Mouse (Mus musculus) stomach, embryonic 14.5 days (tissue): ENCODE measurements at regions not wholly inside any gene's neighbourhood (a gene's known extent, or its start where the extent isn't known, plus 50 kb on each side); places are given as distances from the start of the nearest gene placed in this dataset.

ENCODE experiments used
- ATAC-seq: fragments of 200-750 bp; cut with Nextera tagmentation; 2 replicates; pipeline ENCODE4 v1.8.0; 2017; ENCODE audit warnings: low read depth, moderate TSS enrichment; ENCODE audit not compliant: insufficient number of reproducible peaks, insufficient read depth, low FRiP score
- H3K27ac ChIP-seq: fragments of 300-500 bp; sonication (generic); 2 replicates; pipeline ENCODE4 v1.5.1; 2014; ENCODE audit warnings: mild to moderate bottlenecking, low read length, moderate library complexity, mixed read lengths
- H3K27me3 ChIP-seq: fragments of 300-500 bp; sonication (generic); 2 replicates; pipeline ENCODE4 v1.6.1; 2014; ENCODE audit warnings: low read length, control low read depth, mixed read lengths; ENCODE audit not compliant: control insufficient read depth, insufficient read depth
- H3K36me3 ChIP-seq: fragments of 300-500 bp; sonication (generic); 2 replicates; pipeline ENCODE4 v1.6.1; 2014; ENCODE audit warnings: mild to moderate bottlenecking, control low read depth, low read length, moderate library complexity, mixed read lengths; ENCODE audit not compliant: control insufficient read depth, insufficient read depth
- H3K4me1 ChIP-seq: fragments of 300-500 bp; sonication (generic); 2 replicates; pipeline ENCODE4 v1.6.1; 2014; ENCODE audit warnings: low read length, control low read depth, mixed read lengths; ENCODE audit not compliant: control insufficient read depth, insufficient read depth
- H3K4me2 ChIP-seq: fragments of 300-500 bp; sonication (generic); replicated peaks from 2 replicates; pipeline ENCODE4 v1.6.1; 2014; ENCODE audit warnings: low read depth, low read length, control low read depth
- H3K4me3 ChIP-seq: fragments of 300-500 bp; sonication (generic); 2 replicates; pipeline ENCODE4 v1.5.1; 2014; ENCODE audit warnings: low read depth, low read length, control low read depth
- H3K9ac ChIP-seq: fragments of 300-500 bp; sonication (generic); replicated peaks from 2 replicates; pipeline ENCODE4 v1.6.1; 2014; ENCODE audit warnings: low read depth, mild to moderate bottlenecking, control low read depth, low read length, moderate library complexity, mixed read lengths
- H3K9me3 ChIP-seq: fragments of 300-500 bp; sonication (generic); 2 replicates; pipeline ENCODE4 v1.6.1; 2016; ENCODE audit warnings: low read depth, low read length, control low read depth; ENCODE audit not compliant: control insufficient read depth
- WGBS: fragments of 180-500 bp; shearing (Covaris S2); extraction: QIAGEN DNeasy Blood & Tissue Kit; methylation state at CpG from one replicate; pipeline ENCODE4 v1.1.7; 2014; 5-methylcytosine and 5-hydroxymethylcytosine counted together

DNA sequence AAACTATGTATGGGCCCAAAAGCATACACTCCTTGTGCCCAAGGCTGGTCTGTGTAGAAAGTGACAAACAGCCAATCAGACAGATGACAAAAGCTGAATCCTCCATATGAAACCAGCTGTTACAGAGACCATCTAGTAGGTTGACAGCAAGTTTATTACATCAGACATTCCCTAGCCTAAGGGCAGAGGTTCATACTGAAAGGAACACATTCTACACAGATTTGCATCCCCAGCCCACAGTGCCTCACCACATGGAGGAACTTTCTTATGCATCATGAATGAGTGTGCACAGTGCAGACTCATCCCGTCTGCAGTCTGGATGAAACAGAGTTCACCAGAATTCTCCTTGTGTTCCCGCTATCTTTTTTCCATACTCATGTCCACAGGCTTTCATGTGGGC lies 423.3 kb downstream of the Rapgef2 start:
- Histone ChIP-seq H3K27me3 (no peaks in the 10 kb centered on the region), H3K9ac (no peak overlapping the region), H3K4me1 (no peaks in the 10 kb centered on the region), H3K27ac (no peak overlapping the region), H3K9me3 (no peaks in the 10 kb centered on the region), H3K36me3 (no peaks in the 10 kb centered on the region), H3K4me2 (no peak overlapping the region), H3K4me3 (no peak overlapping the region)
- ATAC-seq: no peak
- WGBS: 88% methylated on average over 2 of the region's 2 CpGs

DNA sequence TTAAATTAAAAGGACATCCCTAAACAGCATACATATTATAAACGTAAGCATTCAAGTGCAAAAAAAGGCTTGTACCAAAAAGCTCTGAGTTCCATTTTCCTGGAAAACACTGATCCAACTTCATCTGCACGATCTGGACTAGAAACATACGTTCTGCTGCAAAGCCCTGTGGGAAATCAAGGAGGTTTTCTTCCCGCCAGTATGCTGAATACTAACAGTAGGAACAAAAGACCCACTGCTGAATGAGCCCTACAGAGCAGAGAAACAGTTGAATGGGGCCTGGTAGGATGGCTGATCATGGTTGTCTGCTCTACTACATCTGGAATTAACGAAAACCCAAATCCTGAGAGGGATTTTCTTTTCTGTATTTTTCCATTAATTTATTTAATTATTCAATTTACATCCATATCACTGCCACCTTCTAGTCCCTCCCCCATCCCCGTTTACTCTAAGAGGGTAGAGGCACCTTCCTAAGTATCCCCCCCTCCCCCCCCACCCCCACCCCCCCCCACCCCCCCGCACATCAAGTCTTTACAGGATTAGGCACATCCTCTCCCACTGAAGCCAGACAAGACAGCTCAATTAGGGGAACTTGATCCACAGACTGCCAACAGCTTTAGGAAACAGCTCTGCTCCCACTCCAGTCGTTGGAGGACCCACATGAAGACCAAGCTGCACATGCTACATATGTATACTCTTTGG lies 439.5 kb downstream of the Rapgef2 start:
- no peaks in the 10 kb centered on the region for H3K36me3 ChIP-seq
- ATAC-seq: no peak
- no peak overlapping the region for H3K27ac ChIP-seq
- no peak overlapping the region for H3K4me2 ChIP-seq
- WGBS: 75% methylated on average over 8 of the region's 8 CpGs
- H3K4me1 ChIP-seq: no peaks in the 10 kb centered on the region
- H3K27me3 ChIP-seq: no peaks in the 10 kb centered on the region
- H3K9ac ChIP-seq: no peak overlapping the region
- no peak overlapping the region for H3K4me3 ChIP-seq
- H3K9me3 ChIP-seq: no peaks in the 10 kb centered on the region

DNA sequence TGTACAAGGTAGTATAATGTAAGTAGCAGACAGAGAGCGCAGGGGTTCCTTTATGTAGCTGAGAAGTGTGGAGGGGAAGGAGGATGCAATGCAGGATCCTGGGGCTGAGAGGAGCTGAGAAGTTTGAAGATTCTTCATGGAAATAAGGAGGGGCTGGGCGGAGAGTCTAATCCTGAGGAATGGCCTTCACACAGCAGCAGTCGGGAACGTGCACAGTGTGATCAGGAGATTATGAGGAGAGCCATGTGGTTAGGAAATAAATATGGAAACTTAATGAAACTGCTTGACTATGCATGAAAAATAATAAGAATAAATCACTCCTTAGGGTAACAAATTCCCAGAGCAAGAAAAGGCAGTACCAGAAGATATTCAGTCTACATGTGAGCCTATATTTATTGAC lies 445.1 kb downstream of the Rapgef2 start:
- Histone ChIP-seq H3K4me2 (no peak overlapping the region), H3K27me3 (no peaks in the 10 kb centered on the region), H3K9ac (no peak overlapping the region), H3K4me1 (no peaks in the 10 kb centered on the region), H3K27ac (no peak overlapping the region), H3K9me3 (no peaks in the 10 kb centered on the region), H3K4me3 (no peak overlapping the region), H3K36me3 (no peaks in the 10 kb centered on the region)
- WGBS: 62% methylated on average over 4 of the region's 4 CpGs
- no peak for ATAC-seq

DNA sequence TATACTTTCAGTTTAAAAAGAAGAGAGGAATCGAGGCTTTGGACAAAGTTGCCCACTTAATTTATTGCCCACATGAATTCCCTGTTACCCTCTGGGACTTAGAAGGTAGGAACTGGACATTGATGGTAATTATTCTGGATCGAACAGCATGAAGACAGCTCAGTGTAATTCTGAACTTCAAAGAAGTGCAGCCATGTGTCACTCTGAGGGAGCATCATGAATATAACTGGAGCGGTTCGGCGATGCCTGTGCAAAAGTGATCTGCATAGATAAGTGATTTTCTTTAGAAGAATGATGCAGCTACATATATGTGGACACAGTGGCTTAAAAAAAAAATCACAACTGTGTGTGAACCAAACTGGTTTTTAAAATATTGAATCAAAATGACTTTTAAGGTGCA lies 449.5 kb downstream of the Rapgef2 start:
- no peak overlapping the region for H3K4me2 ChIP-seq
- 83% methylated on average over 5 of the region's 5 CpGs for WGBS
- H3K4me3 ChIP-seq: no peak overlapping the region
- H3K4me1 ChIP-seq: no peaks in the 10 kb centered on the region
- no peak overlapping the region for H3K27ac ChIP-seq
- ATAC-seq: no peak
- no peak overlapping the region for H3K9ac ChIP-seq
- no peaks in the 10 kb centered on the region for H3K9me3 ChIP-seq
- no peaks in the 10 kb centered on the region for H3K27me3 ChIP-seq
- no peaks in the 10 kb centered on the region for H3K36me3 ChIP-seq

DNA sequence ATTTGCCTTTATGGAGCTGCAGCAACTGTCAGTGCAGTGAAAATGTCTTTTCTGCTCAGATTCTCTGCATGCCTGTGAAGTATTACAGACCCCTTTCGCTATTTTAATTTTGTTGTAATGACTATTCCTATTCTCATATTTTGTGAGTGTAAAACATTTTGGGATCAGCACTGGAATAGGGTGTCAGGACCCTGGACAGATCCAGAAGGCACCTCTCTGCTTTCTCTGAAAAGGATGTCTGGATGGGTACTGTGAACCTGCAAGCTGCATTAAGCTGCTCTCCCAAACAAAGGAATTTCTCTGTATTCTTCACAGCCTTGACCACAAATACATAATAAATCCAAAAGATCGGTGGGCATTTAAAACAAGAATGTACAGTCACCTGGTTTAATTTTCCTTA lies 460.8 kb downstream of the Rapgef2 start:
- no peak for ATAC-seq
- H3K9ac ChIP-seq: no peak overlapping the region
- H3K4me1 ChIP-seq: no peaks in the 10 kb centered on the region
- H3K4me2 ChIP-seq: no peak overlapping the region
- H3K4me3 ChIP-seq: no peak overlapping the region
- H3K9me3 ChIP-seq: no peaks in the 10 kb centered on the region
- H3K27me3 ChIP-seq: no peaks in the 10 kb centered on the region
- WGBS: 57% methylated on average over 2 of the region's 2 CpGs
- no peaks in the 10 kb centered on the region for H3K36me3 ChIP-seq
- H3K27ac ChIP-seq: no peak overlapping the region

DNA sequence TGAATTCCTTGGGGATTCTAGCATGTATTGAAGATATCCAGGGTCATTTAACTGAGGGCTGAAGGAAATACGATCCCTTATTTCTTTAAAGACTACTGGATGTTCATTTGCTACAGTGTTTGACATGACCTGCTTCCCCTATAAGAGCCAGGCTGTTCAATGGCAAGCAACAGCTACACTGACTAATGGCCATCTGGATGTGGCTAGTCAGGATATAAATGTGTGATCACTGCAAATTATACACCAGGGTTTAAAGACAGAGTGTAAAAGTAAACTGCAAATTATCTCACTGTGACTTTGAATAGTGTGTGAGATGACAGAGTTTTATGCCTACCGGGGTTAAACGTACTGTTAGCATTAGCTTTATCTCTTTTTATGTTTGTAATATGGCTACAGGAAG lies 473.9 kb downstream of the Rapgef2 start:
- Histone ChIP-seq H3K4me2 (no peak overlapping the region), H3K9me3 (no peaks in the 10 kb centered on the region), H3K4me3 (no peak overlapping the region), H3K4me1 (no peaks in the 10 kb centered on the region), H3K9ac (no peak overlapping the region), H3K36me3 (no peaks in the 10 kb centered on the region), H3K27me3 (no peaks in the 10 kb centered on the region), H3K27ac (no peak overlapping the region)
- WGBS: 72% methylated on average over 3 of the region's 3 CpGs
- no peak for ATAC-seq

DNA sequence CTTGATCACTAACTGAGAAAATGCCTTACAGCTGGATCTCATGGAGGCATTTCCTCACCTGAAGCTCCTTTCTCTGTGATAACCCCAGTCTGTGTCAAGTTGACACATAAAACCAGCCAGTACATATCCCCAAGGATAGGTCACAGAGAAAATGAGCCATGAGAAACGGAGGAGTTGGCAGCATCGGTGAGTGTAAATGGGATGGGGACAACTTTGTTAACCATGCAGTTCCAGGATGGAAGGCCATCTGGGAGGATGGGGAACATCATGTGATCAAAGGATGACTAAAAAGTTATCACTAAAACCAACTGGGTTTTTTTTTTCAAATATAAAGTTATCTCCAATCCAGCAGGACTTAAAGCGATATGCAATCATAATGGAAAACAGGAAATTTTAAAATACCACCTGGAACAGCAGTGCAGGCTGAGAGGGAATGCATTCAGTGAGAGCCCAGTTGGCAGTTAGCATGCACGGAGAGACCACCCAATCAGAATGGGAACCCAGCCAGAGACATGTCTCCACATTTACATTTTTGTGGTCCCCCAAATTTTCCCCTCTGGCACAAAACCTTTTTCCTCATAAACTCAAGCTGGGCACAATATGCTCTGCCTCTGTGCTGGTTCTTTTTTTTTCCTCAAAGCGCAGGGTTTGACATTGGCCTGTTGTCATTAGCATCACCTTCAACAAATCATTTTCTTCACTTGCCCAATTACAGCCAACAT lies 475.7 kb downstream of the Rapgef2 start:
- Histone ChIP-seq H3K36me3 (no peaks in the 10 kb centered on the region), H3K27ac (no peak overlapping the region), H3K4me1 (no peaks in the 10 kb centered on the region), H3K27me3 (no peaks in the 10 kb centered on the region), H3K9ac (no peak overlapping the region), H3K4me3 (no peak overlapping the region), H3K4me2 (no peak overlapping the region), H3K9me3 (no peaks in the 10 kb centered on the region)
- WGBS: 82% methylated on average over 5 of the region's 5 CpGs
- no peak for ATAC-seq

DNA sequence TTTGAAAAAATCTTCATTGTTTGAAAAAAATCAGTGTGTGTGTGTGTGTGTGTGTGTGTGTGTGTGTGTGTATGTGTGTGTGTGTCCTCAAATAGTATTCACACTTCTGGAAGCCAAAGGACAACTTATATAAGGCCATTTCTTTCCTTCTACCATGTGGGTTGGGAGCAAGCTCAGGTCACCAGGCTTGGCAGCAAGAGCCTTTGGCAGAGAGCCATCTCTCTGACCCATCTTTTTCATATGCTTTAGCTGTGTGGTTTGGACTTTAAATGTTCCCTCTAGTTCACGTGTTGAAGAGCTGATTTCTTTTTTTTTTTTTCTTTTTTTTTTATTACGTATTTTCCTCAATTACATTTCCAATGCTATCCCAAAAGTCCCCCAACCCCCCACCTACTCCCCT lies 483.1 kb downstream of the Rapgef2 start:
- ATAC-seq: no peak
- H3K4me3 ChIP-seq: no peak overlapping the region
- H3K27me3 ChIP-seq: no peaks in the 10 kb centered on the region
- H3K27ac ChIP-seq: no peak overlapping the region
- WGBS: 75% methylated on average over 2 of the region's 2 CpGs
- H3K4me2 ChIP-seq: no peak overlapping the region
- no peaks in the 10 kb centered on the region for H3K4me1 ChIP-seq
- no peak overlapping the region for H3K9ac ChIP-seq
- H3K36me3 ChIP-seq: no peaks in the 10 kb centered on the region
- H3K9me3 ChIP-seq: no peaks in the 10 kb centered on the region
